Mouse (Mus musculus) right cerebral cortex, adult 2 months (tissue): Measurements from ENCODE around the gene Fcrlb.
"Not testable (repeated sequence)": the region's sequence is repeated elsewhere in the genome, so short reads cannot be mapped to it uniquely, and the experiment has no call there.

Source experiments
- DNase-seq, 2 experiments: peaks; one replicate each; pipeline ENCODE4 v3.0.0; 2021 to 2022; ENCODE audit warnings: low spot score in 2 of 2

Gene Fcrlb

GRCm38 (mm10) chr1:170912891-170913615 is at the start of gene Fcrlb:
Gene Fcrlb (minus strand): TSS chr1:170912941.
- DNase-seq = no peak

- DNase-seq = no peak
Observed at GRCm38 (mm10) chr1:170962301-170962700, 49.6 kb upstream of the Fcrlb start.

GRCm38 (mm10) chr1:170961101-170961500 is 48.4 kb upstream of the Fcrlb start:
- DNase-seq = no peak

GRCm38 (mm10) chr1:170959791-170960190 is 47.0 kb upstream of the Fcrlb start:
- DNase-seq = no peak

- no peak for DNase-seq
Observed at GRCm38 (mm10) chr1:170958225-170958624, 45.5 kb upstream of the Fcrlb start.

GRCm38 (mm10) chr1:170953192-170953591 is 40.5 kb upstream of the Fcrlb start:
- no peak for DNase-seq

GRCm38 (mm10) chr1:170950772-170951171 is 38.0 kb upstream of the Fcrlb start:
- DNase-seq = no peak

GRCm38 (mm10) chr1:170944908-170945307 is 32.2 kb upstream of the Fcrlb start:
- not testable (repeated sequence) for DNase-seq

- DNase-seq = not testable (repeated sequence)
Observed at GRCm38 (mm10) chr1:170944151-170944550, 31.4 kb upstream of the Fcrlb start.

- no peak for DNase-seq
Observed at GRCm38 (mm10) chr1:170939255-170939654, 26.5 kb upstream of the Fcrlb start.

- DNase-seq = no peak
Observed at GRCm38 (mm10) chr1:170934383-170934782, 21.6 kb upstream of the Fcrlb start.

GRCm38 (mm10) chr1:170933940-170934339 is 21.2 kb upstream of the Fcrlb start:
- DNase-seq = no peak

GRCm38 (mm10) chr1:170933386-170933920 is 20.7 kb upstream of the Fcrlb start:
- no peak for DNase-seq

GRCm38 (mm10) chr1:170932043-170932442 is 19.3 kb upstream of the Fcrlb start:
- DNase-seq = no peak

GRCm38 (mm10) chr1:170929245-170929644 is 16.5 kb upstream of the Fcrlb start:
- no peak for DNase-seq

GRCm38 (mm10) chr1:170928467-170928866 is 15.7 kb upstream of the Fcrlb start:
- no peak for DNase-seq

GRCm38 (mm10) chr1:170927378-170927777 is 14.6 kb upstream of the Fcrlb start, which contains the start of gene Fcrla:
Gene Fcrla (minus strand): TSS chr1:170927583.
- DNase-seq = no peak

- DNase-seq = no peak
Observed at GRCm38 (mm10) chr1:170926941-170927340, 14.2 kb upstream of the Fcrlb start.

- no peak for DNase-seq
Observed at GRCm38 (mm10) chr1:170924485-170924884, 11.7 kb upstream of the Fcrlb start.

GRCm38 (mm10) chr1:170919308-170919707 is 6.6 kb upstream of the Fcrlb start:
- no peak for DNase-seq

GRCm38 (mm10) chr1:170915657-170916056 is 2.9 kb upstream of the Fcrlb start:
- DNase-seq = no peak

GRCm38 (mm10) chr1:170911907-170912660 is 657 bp downstream of the Fcrlb start:
- no peak for DNase-seq

GRCm38 (mm10) chr1:170908341-170908740 is 4.4 kb downstream of the Fcrlb start:
- no peak for DNase-seq
